In genomic region chr11:96007516-96008235, GRCm38 (mm10) we compare ENCODE assay signal across 8 mouse cellular contexts. TPM values are rescaled to one million over a fixed set of nuclear protein-coding genes. Genes with fewer than 3 reads are reported as not detected.
A peak's percentile ranks its signal among the peaks of the same experiment; 100 is the strongest.
DNase-seq lines count a peak whose midpoint lies in the region; ATAC-seq and TF ChIP-seq lines count a peak whose summit lies in the region.

No protein-coding gene starts in this region.

- H3K27me3 ChIP-seq in embryonic facial prominence, embryonic 10.5 days (replicated peaks; ENCODE audit: low read depth, poor library complexity, severe bottlenecking) = no peaks in the 10 kb centered on the region
- peaks cover 17% of the 10 kb centered on the region for H3K27me3 ChIP-seq in liver, embryonic 14.5 days (ENCODE audit: control insufficient read depth, insufficient read depth, low read length)

- peak; percentile 39 for DNase-seq in lung, adult 2 months
- DNase-seq in lung, postnatal 25 days (ENCODE audit: low spot score) = no peak
- peak; percentile 77 for DNase-seq in embryonic facial prominence, embryonic 10.5 days (ENCODE audit: low spot score)
- DNase-seq in heart, postnatal 10 days = peak; percentile 48 to 52
- DNase-seq in liver, embryonic 14.5 days (ENCODE audit: low read depth in 3 of 3, low spot score in 3 of 3) = peak in 1 of 3 experiments; percentile 14
- DNase-seq in yolk sac, embryonic 10.5 days (ENCODE audit: low spot score) = peak; percentile 62
- DNase-seq in layer of hippocampus, adult 2 months (ENCODE audit: low spot score in 2 of 2) = no peak
- DNase-seq in ovary, postnatal 10 days (ENCODE audit: low spot score) = no peak

- no peak overlapping the region for H3K4me3 ChIP-seq in lung, adult 2 months (replicated peaks; ENCODE audit: extremely low read depth, low read depth, low read length)
- peak overlapping the region; percentile 85 for H3K4me3 ChIP-seq in embryonic facial prominence, embryonic 10.5 days
- peak overlapping the region; percentile 67 to 89 for H3K4me3 ChIP-seq in liver, embryonic 14.5 days (ENCODE audit: insufficient read depth in 1 of 2, low read depth in 2 of 2, low read length in 2 of 2)
- no peak overlapping the region for H3K4me3 ChIP-seq in layer of hippocampus, adult 2 months

- TF ChIP-seq EP300 in liver, embryonic 14.5 days (IDR thresholded peaks at IDR 0.05; ENCODE audit: low read depth) = no peak

- H3K27ac ChIP-seq in embryonic facial prominence, embryonic 10.5 days (replicated peaks) = peak overlapping the region; percentile 99
- no peak overlapping the region; the same call in 1 of the 2 replicates for H3K27ac ChIP-seq in liver, embryonic 14.5 days
- H3K27ac ChIP-seq in layer of hippocampus, adult 2 months = no peak overlapping the region

- peak overlapping the region; percentile 97 for H3K4me2 ChIP-seq in liver, embryonic 14.5 days (ENCODE audit: low read depth)

- peaks cover 5% of the 10 kb centered on the region for H3K36me3 ChIP-seq in embryonic facial prominence, embryonic 10.5 days (replicated peaks)
- H3K36me3 ChIP-seq in liver, embryonic 14.5 days (replicated peaks; ENCODE audit: control insufficient read depth, insufficient read depth, low read depth) = no peaks in the 10 kb centered on the region

- no peak for ATAC-seq in liver, embryonic 14.5 days (ENCODE audit: insufficient read depth)

- TF ChIP-seq CTCF in lung, adult 2 months (IDR thresholded peaks at IDR 0.05; ENCODE audit: insufficient read depth, low read length) = no peak
- no peak for TF ChIP-seq CTCF in liver, embryonic 14.5 days (IDR thresholded peaks at IDR 0.05; ENCODE audit: low read depth)
- no peak for TF ChIP-seq CTCF in layer of hippocampus, adult 2 months (conservative IDR thresholded peaks at IDR 0.05)

- H3K9ac ChIP-seq in liver, embryonic 14.5 days (replicated peaks) = peak overlapping the region; percentile 55

- H3K9me3 ChIP-seq in embryonic facial prominence, embryonic 10.5 days = no peaks in the 10 kb centered on the region
- no peaks in the 10 kb centered on the region for H3K9me3 ChIP-seq in liver, embryonic 14.5 days (ENCODE audit: control insufficient read depth, low read length)

- 5% methylated on average over 33 of the region's 33 CpGs for WGBS in lung, adult 2 months
- WGBS in embryonic facial prominence, embryonic 10.5 days = under 1% methylated on average over 33 of the region's 33 CpGs
- under 1% methylated on average over 33 of the region's 33 CpGs for WGBS in liver, embryonic 14.5 days (ENCODE audit: insufficient replicate concordance)

- intact Hi-C loops in heart, postnatal 10 days (cut with DNase I) = loop anchor here (5.0 to 10.0 kb wide), 2 partner anchors 195 to 267 kb away; partner anchors contain the start of gene Hoxb9

- H3K4me1 ChIP-seq in lung, adult 2 months (ENCODE audit: control insufficient read depth, insufficient read depth, low read length) = peaks cover 2% of the 10 kb centered on the region; the same call in 1 of the 2 replicates
- H3K4me1 ChIP-seq in embryonic facial prominence, embryonic 10.5 days = peaks cover 53% of the 10 kb centered on the region
- H3K4me1 ChIP-seq in liver, embryonic 14.5 days (replicated peaks; ENCODE audit: control insufficient read depth in 2 of 2, insufficient read depth in 2 of 2, low read length in 1 of 2) = peaks cover 8 to 19% of the 10 kb centered on the region in 2 experiments; a peak in 3 of 4 replicates

- no peak for TF ChIP-seq POLR2A in lung, adult 2 months (IDR thresholded peaks at IDR 0.05; ENCODE audit: borderline replicate concordance, extremely low read depth, low read depth, low read length)

RNA-seq across cellular contexts. Expression of gene Igf2bp1, which starts 1.9 kb away (rescaled TPM):
- polyA plus RNA-seq in lung, adult 2 months (2012; rRNA removed) = 1.4 and 1.6 TPM in 2 replicates
- 173 and 197 TPM in 2 replicates for polyA plus RNA-seq in embryonic facial prominence, embryonic 10.5 days (2016; fragmentation: Nextera tagmentation; extraction: Ambion mirVana)
- under 1 TPM; 0.45 to 0.72 TPM for total RNA-seq in heart, postnatal 10 days (2021)
- polyA plus RNA-seq in liver, embryonic 14.5 days (2012; rRNA removed) = 3.0 and 4.1 TPM in 2 replicates
- 7.1 and 7.6 TPM in 2 replicates for polyA plus RNA-seq in liver, embryonic 14.5 days (2014; fragmentation: Nextera tagmentation; extraction: Ambion mirVana)
- total RNA-seq in layer of hippocampus, adult 2 months (2021) = not detected

RNA-seq across cellular contexts. Expression of gene Gip, which starts 16.7 kb away (rescaled TPM):
- not detected in 2 replicates for polyA plus RNA-seq in lung, adult 2 months (2012; rRNA removed)
- not detected in 2 replicates for polyA plus RNA-seq in embryonic facial prominence, embryonic 10.5 days (2016; fragmentation: Nextera tagmentation; extraction: Ambion mirVana)
- total RNA-seq in heart, postnatal 10 days (2021) = not detected
- 0.09 TPM in 1 of 2 replicates, not detected in the other for polyA plus RNA-seq in liver, embryonic 14.5 days (2012; rRNA removed)
- polyA plus RNA-seq in liver, embryonic 14.5 days (2014; fragmentation: Nextera tagmentation; extraction: Ambion mirVana) = not detected in 2 replicates
- total RNA-seq in layer of hippocampus, adult 2 months (2021) = not detected

RNA-seq across cellular contexts. Expression of gene Snf8, which starts 27.0 kb away (rescaled TPM):
- 18.1 and 24.1 TPM in 2 replicates for polyA plus RNA-seq in lung, adult 2 months (2012; rRNA removed)
- polyA plus RNA-seq in embryonic facial prominence, embryonic 10.5 days (2016; fragmentation: Nextera tagmentation; extraction: Ambion mirVana) = 106 and 107 TPM in 2 replicates
- total RNA-seq in heart, postnatal 10 days (2021) = 10 to 100 TPM; 54.3 to 56.9 TPM
- 18.5 and 28.2 TPM in 2 replicates for polyA plus RNA-seq in liver, embryonic 14.5 days (2012; rRNA removed)
- 28.9 and 30.0 TPM in 2 replicates for polyA plus RNA-seq in liver, embryonic 14.5 days (2014; fragmentation: Nextera tagmentation; extraction: Ambion mirVana)
- total RNA-seq in layer of hippocampus, adult 2 months (2021) = 10 to 100 TPM; 92.8 to 96.8 TPM

RNA-seq across cellular contexts. Expression of gene Ube2z, which starts 57.5 kb away (rescaled TPM):
- polyA plus RNA-seq in lung, adult 2 months (2012; rRNA removed) = 31.1 and 38.1 TPM in 2 replicates
- 34.3 and 35.2 TPM in 2 replicates for polyA plus RNA-seq in embryonic facial prominence, embryonic 10.5 days (2016; fragmentation: Nextera tagmentation; extraction: Ambion mirVana)
- 10 to 100 TPM; 41.6 to 46.4 TPM for total RNA-seq in heart, postnatal 10 days (2021)
- 11.8 and 15.7 TPM in 2 replicates for polyA plus RNA-seq in liver, embryonic 14.5 days (2012; rRNA removed)
- polyA plus RNA-seq in liver, embryonic 14.5 days (2014; fragmentation: Nextera tagmentation; extraction: Ambion mirVana) = 10.7 and 11.5 TPM in 2 replicates
- total RNA-seq in layer of hippocampus, adult 2 months (2021) = 10 to 100 TPM; 54.4 to 56.2 TPM

Comparison
In these comparisons a context has a peak if more than half of its experiments do, and no peak if none do; other contexts are left out.
1. DNase-seq: peak in lung, adult 2 months (single experiment), embryonic facial prominence, embryonic 10.5 days (single experiment), heart, postnatal 10 days (2 of 2) and yolk sac, embryonic 10.5 days (single experiment); none in lung, postnatal 25 days (single experiment), layer of hippocampus, adult 2 months (0 of 2) and ovary, postnatal 10 days (single experiment).
2. H3K4me3 ChIP-seq: peak in embryonic facial prominence, embryonic 10.5 days (single experiment) and liver, embryonic 14.5 days (2 of 2); none in lung, adult 2 months (single experiment) and layer of hippocampus, adult 2 months (single experiment).
3. RNA of gene Igf2bp1, which starts 1.9 kb away (polyA plus RNA-seq): 173 to 197 TPM in embryonic facial prominence, embryonic 10.5 days; 3.0 to 7.6 TPM in liver, embryonic 14.5 days and 1.4 to 1.6 TPM in lung, adult 2 months; every median in the first group is over 10 times any median in the second.